Comparison of ENCODE assay signal across 17 mouse cellular contexts in genomic region chr8:125613552-125613951, GRCm38 (mm10).
"Had no signal": no experiment of that assay in that cellular context is flagged by ENCODE, and none has a peak within 500 bp of the region (broad histone marks: within the 10 kb centered on the region; RNA-seq: fewer than 3 reads in every experiment).

No protein-coding gene starts in this region.

- DNase-seq: liver, postnatal 0 days; lung, adult 2 months; lung, postnatal 14 days; lung, postnatal 36 days; midbrain, embryonic 14.5 days; right cerebral cortex, postnatal 14 days; thymus, adult 2 months; thymus, postnatal 25 days; thymus, postnatal 4 days had no signal

- H3K9me3 ChIP-seq: liver, embryonic 15.5 days; lung, embryonic 15.5 days; midbrain, embryonic 12.5 days; neural tube, embryonic 12.5 days; stomach, embryonic 15.5 days had no signal

- H3K27me3 ChIP-seq: liver, embryonic 15.5 days; lung, embryonic 15.5 days; midbrain, embryonic 12.5 days; neural tube, embryonic 12.5 days; stomach, embryonic 15.5 days had no signal

- H3K4me2 ChIP-seq: liver, embryonic 15.5 days; lung, embryonic 15.5 days; midbrain, embryonic 12.5 days; neural tube, embryonic 12.5 days; stomach, embryonic 15.5 days had no signal

- H3K4me3 ChIP-seq: liver, embryonic 15.5 days; lung, embryonic 15.5 days; midbrain, embryonic 12.5 days; neural tube, embryonic 12.5 days; stomach, embryonic 15.5 days had no signal

- H3K36me3 ChIP-seq: liver, embryonic 15.5 days; lung, embryonic 15.5 days; midbrain, embryonic 12.5 days; neural tube, embryonic 12.5 days; stomach, embryonic 15.5 days had no signal

- H3K9ac ChIP-seq: liver, embryonic 15.5 days; liver, postnatal 0 days; lung, embryonic 15.5 days; midbrain, embryonic 12.5 days; neural tube, embryonic 12.5 days; stomach, embryonic 15.5 days had no signal

- ATAC-seq: liver, postnatal 0 days; lung, postnatal 0 days had no signal

- H3K4me1 ChIP-seq: liver, embryonic 15.5 days; midbrain, embryonic 12.5 days; neural tube, embryonic 12.5 days had no signal

- H3K27ac ChIP-seq: liver, embryonic 15.5 days; lung, embryonic 15.5 days; macrophage; midbrain, embryonic 12.5 days; neural tube, embryonic 12.5 days; stomach, embryonic 15.5 days; stomach, postnatal 0 days had no signal
